Comparison of ENCODE assay signal across 18 mouse cellular contexts in genomic region chr2:125062944-125063343, GRCm38 (mm10).
"Had no signal": no experiment of that assay in that cellular context is flagged by ENCODE, and none has a peak within 500 bp of the region (broad histone marks: within the 10 kb centered on the region; RNA-seq: fewer than 3 reads in every experiment).

No protein-coding gene starts in this region.

- H3K9me3 ChIP-seq: kidney, embryonic 15.5 days; liver, embryonic 13.5 days; midbrain, embryonic 12.5 days; neural tube, embryonic 13.5 days had no signal

- H3K27ac ChIP-seq: kidney, embryonic 15.5 days; left cerebral cortex, adult 2 months; liver, embryonic 13.5 days; midbrain, embryonic 12.5 days; neural tube, embryonic 13.5 days had no signal

- H3K9ac ChIP-seq: kidney, embryonic 15.5 days; liver, embryonic 13.5 days; midbrain, embryonic 12.5 days; neural tube, embryonic 13.5 days had no signal

- H3K36me3 ChIP-seq: kidney, embryonic 15.5 days; liver, embryonic 13.5 days; midbrain, embryonic 12.5 days; neural tube, embryonic 13.5 days had no signal

- H3K27me3 ChIP-seq: kidney, embryonic 15.5 days; liver, embryonic 13.5 days; midbrain, embryonic 12.5 days; neural tube, embryonic 13.5 days had no signal

- DNase-seq: kidney, adult 8-10 months; kidney, postnatal 10 days; kidney, postnatal 36 days; layer of hippocampus, postnatal 36 days; liver, embryonic 13.5 days; lung, adult 2 months; lung, postnatal 14 days; lung, postnatal 4 days; retina, postnatal 1 day; right cerebral cortex, postnatal 25 days; spleen, adult 18-20 months; thymus, adult 18-20 months; thymus, postnatal 36 days had no signal

- H3K4me3 ChIP-seq: kidney, embryonic 15.5 days; left cerebral cortex, adult 2 months; liver, embryonic 13.5 days; midbrain, embryonic 12.5 days; myocyte; neural tube, embryonic 13.5 days had no signal

- H3K4me2 ChIP-seq: kidney, embryonic 15.5 days; liver, embryonic 13.5 days; midbrain, embryonic 12.5 days; neural tube, embryonic 13.5 days had no signal

- H3K4me1 ChIP-seq: liver, embryonic 13.5 days; neural tube, embryonic 13.5 days had no signal
